Mouse (Mus musculus) intestine, embryonic 16.5 days (tissue): ENCODE measurements at regions not wholly inside any gene's neighbourhood (a gene's known extent, or its start where the extent isn't known, plus 50 kb on each side); places are given as distances from the start of the nearest gene placed in this dataset.

Experiments
- ATAC-seq: fragments of 200-750 bp; cut with Nextera tagmentation; 2 replicates; pipeline ENCODE4 v1.8.0; 2017; ENCODE audit warnings: moderate TSS enrichment, moderate library complexity
- H3K27ac ChIP-seq: fragments of 300-500 bp; sonication (generic); 2 replicates; pipeline ENCODE4 v1.5.1; 2014; ENCODE audit warnings: mild to moderate bottlenecking, low read length
- H3K27me3 ChIP-seq: fragments of 300-500 bp; sonication (generic); replicated peaks from 2 replicates; pipeline ENCODE4 v1.6.1; 2014; ENCODE audit warnings: low read length, control low read depth, mixed read lengths; ENCODE audit not compliant: control insufficient read depth, insufficient read depth
- H3K36me3 ChIP-seq: fragments of 300-500 bp; sonication (generic); 2 replicates; pipeline ENCODE4 v1.6.1; 2014; ENCODE audit warnings: low read length, control low read depth; ENCODE audit not compliant: control insufficient read depth, insufficient read depth
- H3K4me1 ChIP-seq: fragments of 300-500 bp; sonication (generic); 2 replicates; pipeline ENCODE4 v1.6.1; 2014; ENCODE audit warnings: low read length, control low read depth, mixed read lengths; ENCODE audit not compliant: control insufficient read depth, insufficient read depth
- H3K4me2 ChIP-seq: fragments of 300-500 bp; sonication (generic); 2 replicates; pipeline ENCODE4 v1.6.1; 2014; ENCODE audit warnings: low read depth, low read length, control low read depth
- H3K4me3 ChIP-seq: fragments of 300-500 bp; sonication (generic); 2 replicates; pipeline ENCODE4 v1.5.1; 2014; ENCODE audit warnings: mild to moderate bottlenecking, low read length
- H3K9ac ChIP-seq: fragments of 300-500 bp; sonication (generic); 2 replicates; pipeline ENCODE4 v1.6.1; 2014; ENCODE audit warnings: low read depth, low read length
- H3K9me3 ChIP-seq: fragments of 300-500 bp; sonication (generic); 2 replicates; pipeline ENCODE4 v1.6.1; 2016; ENCODE audit warnings: low read length, control low read depth; ENCODE audit not compliant: control insufficient read depth
- WGBS: fragments of 180-500 bp; shearing (Covaris S2); extraction: QIAGEN DNeasy Blood & Tissue Kit; methylation state at CpG from one replicate; pipeline ENCODE4 v1.1.7; 2014; 5-methylcytosine and 5-hydroxymethylcytosine counted together

GRCm38 (mm10) chr17:45934002-45934401, 98.2 kb downstream of the Vegfa start:
- peaks cover 5% of the 10 kb centered on the region; the same call in 1 of the 2 replicates for H3K4me1 ChIP-seq
- no peak; the same call in 1 of the 2 replicates for ATAC-seq

GRCm38 (mm10) chr17:45933034-45933433, 99.1 kb downstream of the Vegfa start:
- H3K4me3 ChIP-seq: no peak overlapping the region
- no peak overlapping the region for H3K27ac ChIP-seq
- no peak overlapping the region for H3K4me2 ChIP-seq
- no peak overlapping the region for H3K9ac ChIP-seq
- H3K36me3 ChIP-seq: no peaks in the 10 kb centered on the region
- no peak for ATAC-seq
- H3K9me3 ChIP-seq: no peaks in the 10 kb centered on the region
- no peaks in the 10 kb centered on the region for H3K27me3 ChIP-seq
- peaks cover 5% of the 10 kb centered on the region; the same call in 1 of the 2 replicates for H3K4me1 ChIP-seq
- WGBS: 60% methylated on average over 10 of the region's 10 CpGs

More at GRCm38 (mm10) chr17:45934002-45934401, 98.2 kb downstream of the Vegfa start:
- H3K4me2 ChIP-seq: no peak overlapping the region
- H3K27ac ChIP-seq: no peak overlapping the region
- no peak overlapping the region for H3K9ac ChIP-seq
- no peak overlapping the region for H3K4me3 ChIP-seq
- WGBS: 26% methylated on average over 2 of the region's 2 CpGs
- H3K27me3 ChIP-seq: no peaks in the 10 kb centered on the region
- no peaks in the 10 kb centered on the region for H3K36me3 ChIP-seq
- H3K9me3 ChIP-seq: no peaks in the 10 kb centered on the region

GRCm38 (mm10) chr17:45932611-45933010, 99.6 kb downstream of the Vegfa start:
- Histone ChIP-seq H3K9me3 (no peaks in the 10 kb centered on the region), H3K4me3 (no peak overlapping the region), H3K4me2 (no peak overlapping the region), H3K36me3 (no peaks in the 10 kb centered on the region), H3K9ac (no peak overlapping the region), H3K4me1 (peaks cover 5% of the 10 kb centered on the region; the same call in 1 of the 2 replicates), H3K27ac (no peak overlapping the region), H3K27me3 (no peaks in the 10 kb centered on the region)
- ATAC-seq: no peak
- WGBS: 66% methylated on average over 6 of the region's 6 CpGs

GRCm38 (mm10) chr17:45929591-45929990, 102.6 kb downstream of the Vegfa start:
- Histone ChIP-seq H3K4me1 (peaks cover 9% of the 10 kb centered on the region; the same call in 1 of the 2 replicates), H3K27ac (no peak overlapping the region), H3K27me3 (no peaks in the 10 kb centered on the region), H3K4me2 (no peak overlapping the region), H3K4me3 (no peak overlapping the region), H3K9ac (no peak overlapping the region), H3K36me3 (no peaks in the 10 kb centered on the region), H3K9me3 (no peaks in the 10 kb centered on the region)
- ATAC-seq: no peak
- 78% methylated on average over 7 of the region's 7 CpGs for WGBS

- H3K36me3 ChIP-seq: no peaks in the 10 kb centered on the region
- no peak overlapping the region for H3K9ac ChIP-seq
- no peak overlapping the region for H3K27ac ChIP-seq
- no peak overlapping the region for H3K4me2 ChIP-seq
- H3K4me3 ChIP-seq: no peak overlapping the region
- no peak for ATAC-seq
- 57% methylated on average over 8 of the region's 8 CpGs for WGBS
- no peaks in the 10 kb centered on the region for H3K9me3 ChIP-seq
- no peaks in the 10 kb centered on the region for H3K27me3 ChIP-seq
- H3K4me1 ChIP-seq: peaks cover 4% of the 10 kb centered on the region; the same call in 1 of the 2 replicates
Measured at GRCm38 (mm10) chr17:45928903-45929477, 103.2 kb downstream of the Vegfa start.

- Histone ChIP-seq H3K4me3 (no peak overlapping the region), H3K4me1 (peaks cover 4% of the 10 kb centered on the region; the same call in 1 of the 2 replicates), H3K27ac (no peak overlapping the region), H3K9ac (no peak overlapping the region), H3K27me3 (no peaks in the 10 kb centered on the region), H3K36me3 (no peaks in the 10 kb centered on the region), H3K4me2 (no peak overlapping the region), H3K9me3 (no peaks in the 10 kb centered on the region)
- ATAC-seq: no peak
- WGBS: 72% methylated on average over 4 of the region's 4 CpGs
Measured at GRCm38 (mm10) chr17:45928013-45928412, 104.2 kb downstream of the Vegfa start.

- ATAC-seq: no peak
- Histone ChIP-seq H3K27ac (no peak overlapping the region), H3K36me3 (no peaks in the 10 kb centered on the region), H3K27me3 (no peaks in the 10 kb centered on the region), H3K9ac (no peak overlapping the region), H3K4me1 (peaks cover 4% of the 10 kb centered on the region; the same call in 1 of the 2 replicates), H3K9me3 (no peaks in the 10 kb centered on the region), H3K4me2 (no peak overlapping the region), H3K4me3 (no peak overlapping the region)
- WGBS: 72% methylated on average over 6 of the region's 6 CpGs
Measured at GRCm38 (mm10) chr17:45925845-45926244, 106.3 kb downstream of the Vegfa start.

- peaks cover 4% of the 10 kb centered on the region; the same call in 1 of the 2 replicates for H3K4me1 ChIP-seq
- ATAC-seq: no peak
- no peaks in the 10 kb centered on the region for H3K36me3 ChIP-seq
- no peak overlapping the region for H3K4me3 ChIP-seq
- H3K27ac ChIP-seq: no peak overlapping the region
- WGBS: 88% methylated on average over 6 of the region's 6 CpGs
- no peaks in the 10 kb centered on the region for H3K9me3 ChIP-seq
- no peak overlapping the region for H3K9ac ChIP-seq
- no peak overlapping the region for H3K4me2 ChIP-seq
- no peaks in the 10 kb centered on the region for H3K27me3 ChIP-seq
Measured at GRCm38 (mm10) chr17:45924595-45924994, 107.6 kb downstream of the Vegfa start.

- Histone ChIP-seq H3K27me3 (no peaks in the 10 kb centered on the region), H3K9ac (no peak overlapping the region), H3K9me3 (no peaks in the 10 kb centered on the region), H3K4me1 (peaks cover 4% of the 10 kb centered on the region; the same call in 1 of the 2 replicates), H3K4me3 (no peak overlapping the region), H3K27ac (no peak overlapping the region), H3K36me3 (no peaks in the 10 kb centered on the region), H3K4me2 (no peak overlapping the region)
- ATAC-seq: no peak; the same call in 1 of the 2 replicates
- 66% methylated on average over 8 of the region's 8 CpGs for WGBS
Measured at GRCm38 (mm10) chr17:45923217-45923730, 108.9 kb downstream of the Vegfa start.
